Mouse (Mus musculus) hindbrain, embryonic 15.5 days (tissue): ENCODE results near the gene Qtrt2. TPM values are rescaled to one million over a fixed set of nuclear protein-coding genes. Genes with fewer than 3 reads are reported as not detected.

Experiments
- ATAC-seq: fragments of 200-750 bp; cut with Nextera tagmentation; 2 replicates; pipeline ENCODE4 v1.8.0; 2017; ENCODE audit warnings: low read depth, moderate number of reproducible peaks, moderate TSS enrichment; ENCODE audit not compliant: low FRiP score
- H3K27ac ChIP-seq: fragments of 300-500 bp; sonication (generic); replicated peaks from 2 replicates; pipeline ENCODE4 v1.5.1; 2015; ENCODE audit warnings: mild to moderate bottlenecking, inconsistent platforms
- H3K27me3 ChIP-seq: fragments of 300-500 bp; sonication (generic); 2 replicates; pipeline ENCODE4 v1.6.1; 2015; ENCODE audit warnings: control low read depth, inconsistent platforms
- H3K36me3 ChIP-seq: fragments of 300-500 bp; sonication (generic); 2 replicates; pipeline ENCODE4 v1.6.1; 2015; ENCODE audit warnings: control low read depth, inconsistent platforms
- H3K4me1 ChIP-seq: fragments of 300-500 bp; sonication (generic); replicated peaks from 2 replicates; pipeline ENCODE4 v1.6.1; 2015; ENCODE audit warnings: control low read depth, inconsistent platforms
- H3K4me2 ChIP-seq: fragments of 300-500 bp; sonication (generic); 2 replicates; pipeline ENCODE4 v1.6.1; 2015; ENCODE audit warnings: moderate library complexity, mild to moderate bottlenecking, inconsistent platforms
- H3K4me3 ChIP-seq: fragments of 300-500 bp; sonication (generic); 2 replicates; pipeline ENCODE4 v1.5.1; 2015; ENCODE audit warnings: mild to moderate bottlenecking, inconsistent platforms
- H3K9ac ChIP-seq: fragments of 300-500 bp; sonication (generic); 2 replicates; pipeline ENCODE4 v1.6.1; 2015; ENCODE audit warnings: inconsistent platforms
- H3K9me3 ChIP-seq: fragments of 300-500 bp; sonication (generic); 2 replicates; pipeline ENCODE4 v1.6.1; 2016; ENCODE audit warnings: control low read depth, inconsistent platforms
- WGBS: fragments of 180-500 bp; shearing (Covaris S2); methylation state at CpG from one replicate; pipeline ENCODE4 v1.1.7; 2015; 5-methylcytosine and 5-hydroxymethylcytosine counted together
- polyA plus RNA-seq: library from polyadenylated mRNA; unstranded; fragments of >200 nt; fragmentation: Nextera tagmentation; extraction: Ambion mirVana; gene quantifications from 2 replicates; pipeline ENCODE4 v1.2.1, GENCODE M21; 2015

Qtrt2 gene
- polyA plus RNA-seq, 1 experiment from 2014 or later: 16.6 TPM

- no peaks in the 10 kb centered on the region for H3K36me3 ChIP-seq
- H3K27me3 ChIP-seq: no peaks in the 10 kb centered on the region
- no peak overlapping the region for H3K9ac ChIP-seq
- no peak overlapping the region for H3K4me3 ChIP-seq
- no peak for ATAC-seq
- no peak overlapping the region for H3K4me2 ChIP-seq
- H3K4me1 ChIP-seq: no peaks in the 10 kb centered on the region
- H3K27ac ChIP-seq: no peak overlapping the region
- no peaks in the 10 kb centered on the region for H3K9me3 ChIP-seq
- 86% methylated on average over 4 of the region's 4 CpGs for WGBS
Measured at GRCm38 (mm10) chr16:43951591-43951990, 25.0 kb upstream of the Qtrt2 start.

DNA sequence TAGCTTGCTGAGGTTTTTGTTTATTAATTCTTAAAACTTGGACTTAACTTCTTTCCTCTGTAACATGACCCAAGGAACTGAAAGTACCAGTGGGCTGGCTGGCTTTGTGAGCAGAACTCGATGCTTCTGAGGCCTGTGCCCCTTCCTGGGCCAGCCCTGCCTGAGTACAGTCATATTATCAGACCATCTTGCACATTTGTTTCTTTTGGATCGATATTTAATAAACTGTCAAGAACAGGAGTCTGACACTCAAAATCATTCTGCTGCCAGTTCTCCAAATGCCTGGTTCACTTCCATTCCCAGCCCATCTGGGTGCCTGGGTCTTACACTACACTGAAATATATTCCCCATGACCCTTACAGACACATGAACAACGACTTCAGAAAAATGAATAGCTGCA, 19.3 kb upstream of the Qtrt2 start:
- Histone ChIP-seq H3K4me2 (no peak overlapping the region), H3K9ac (no peak overlapping the region), H3K36me3 (no peaks in the 10 kb centered on the region), H3K27ac (no peak overlapping the region), H3K4me3 (no peak overlapping the region), H3K27me3 (no peaks in the 10 kb centered on the region), H3K4me1 (no peaks in the 10 kb centered on the region), H3K9me3 (no peaks in the 10 kb centered on the region)
- no peak for ATAC-seq
- WGBS: 72% methylated on average over 3 of the region's 3 CpGs

DNA sequence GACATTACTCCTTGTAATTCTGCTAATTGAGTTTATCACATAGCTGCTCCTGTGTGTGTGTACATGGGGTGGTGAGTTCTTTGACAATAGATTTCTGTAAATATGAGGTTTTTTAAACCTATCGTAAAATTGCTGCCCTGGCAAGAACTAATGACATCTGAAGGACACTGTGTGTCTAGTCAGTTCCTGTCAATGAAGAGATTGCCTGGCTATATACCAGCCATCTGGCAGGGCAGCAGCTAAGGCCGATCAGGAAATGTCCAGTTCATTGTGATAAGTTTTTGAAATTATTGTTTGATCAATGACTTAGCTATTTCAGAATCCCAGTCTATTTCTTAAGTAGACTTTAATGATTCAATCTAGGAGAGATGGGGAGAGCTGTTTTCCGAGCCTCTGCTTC, 18.7 kb upstream of the Qtrt2 start:
- ATAC-seq: no peak
- Histone ChIP-seq H3K36me3 (no peaks in the 10 kb centered on the region), H3K4me2 (no peak overlapping the region), H3K27ac (no peak overlapping the region), H3K9me3 (no peaks in the 10 kb centered on the region), H3K4me3 (no peak overlapping the region), H3K9ac (no peak overlapping the region), H3K27me3 (no peaks in the 10 kb centered on the region), H3K4me1 (no peaks in the 10 kb centered on the region)
- WGBS: 89% methylated on average over 3 of the region's 3 CpGs

- Histone ChIP-seq H3K9ac (no peak overlapping the region), H3K4me2 (no peak overlapping the region), H3K27ac (no peak overlapping the region), H3K9me3 (no peaks in the 10 kb centered on the region), H3K4me1 (no peaks in the 10 kb centered on the region), H3K36me3 (no peaks in the 10 kb centered on the region), H3K27me3 (no peaks in the 10 kb centered on the region), H3K4me3 (no peak overlapping the region)
- no peak for ATAC-seq
- WGBS: 91% methylated on average over 4 of the region's 4 CpGs
Measured at GRCm38 (mm10) chr16:43940846-43941245, 14.2 kb upstream of the Qtrt2 start.

- 75% methylated on average over 3 of the region's 3 CpGs for WGBS
- no peak overlapping the region for H3K4me3 ChIP-seq
- H3K9me3 ChIP-seq: no peaks in the 10 kb centered on the region
- H3K27me3 ChIP-seq: no peaks in the 10 kb centered on the region
- 0 out of 2 replicates have a peak, but pooled peaks cover 3% of the 10 kb centered on the region for H3K4me1 ChIP-seq
- no peak overlapping the region for H3K4me2 ChIP-seq
- H3K27ac ChIP-seq: no peak overlapping the region
- H3K36me3 ChIP-seq: no peaks in the 10 kb centered on the region
- H3K9ac ChIP-seq: no peak overlapping the region
- ATAC-seq: no peak
Measured at GRCm38 (mm10) chr16:43935892-43936291, 9.3 kb upstream of the Qtrt2 start.

DNA sequence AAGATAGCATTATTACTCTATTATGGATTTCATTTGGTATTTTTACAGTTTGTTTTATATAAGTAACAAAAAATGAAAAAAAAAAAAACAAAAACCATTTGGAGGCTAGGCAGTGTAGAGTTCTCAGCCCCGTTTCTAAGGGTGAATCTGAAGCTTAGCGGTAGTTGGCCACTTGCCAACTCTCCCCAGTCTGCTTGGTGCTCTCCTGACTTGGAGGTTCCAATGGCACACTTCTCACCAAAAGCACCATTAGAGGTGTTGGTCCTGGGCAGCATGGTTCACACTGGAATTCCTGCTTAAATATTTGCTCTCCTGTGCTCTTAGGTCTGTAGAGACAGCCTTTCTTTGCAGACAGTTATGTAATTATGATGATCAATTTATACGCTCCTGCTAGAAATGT, 8.8 kb upstream of the Qtrt2 start:
- Histone ChIP-seq H3K36me3 (no peaks in the 10 kb centered on the region), H3K9ac (no peak overlapping the region), H3K4me2 (no peak overlapping the region), H3K9me3 (no peaks in the 10 kb centered on the region), H3K27ac (no peak overlapping the region), H3K4me1 (0 out of 2 replicates have a peak, but pooled peaks cover 3% of the 10 kb centered on the region), H3K27me3 (no peaks in the 10 kb centered on the region), H3K4me3 (no peak overlapping the region)
- no peak for ATAC-seq
- 63% methylated on average over 3 of the region's 3 CpGs for WGBS

GRCm38 (mm10) chr16:43934856-43935255, 8.2 kb upstream of the Qtrt2 start:
- no peak for ATAC-seq
- no peak overlapping the region for H3K9ac ChIP-seq
- WGBS: 76% methylated on average over 8 of the region's 8 CpGs
- no peak overlapping the region for H3K27ac ChIP-seq
- no peaks in the 10 kb centered on the region for H3K27me3 ChIP-seq
- no peaks in the 10 kb centered on the region for H3K9me3 ChIP-seq
- H3K4me1 ChIP-seq: 0 out of 2 replicates have a peak, but pooled peaks cover 3% of the 10 kb centered on the region
- no peaks in the 10 kb centered on the region for H3K36me3 ChIP-seq
- no peak overlapping the region for H3K4me2 ChIP-seq
- no peak overlapping the region for H3K4me3 ChIP-seq

GRCm38 (mm10) chr16:43933041-43933440, 6.4 kb upstream of the Qtrt2 start:
- H3K4me2 ChIP-seq: no peak overlapping the region
- no peaks in the 10 kb centered on the region for H3K9me3 ChIP-seq
- no peak overlapping the region for H3K9ac ChIP-seq
- no peak overlapping the region for H3K27ac ChIP-seq
- WGBS: 90% methylated on average over 6 of the region's 6 CpGs
- no peaks in the 10 kb centered on the region for H3K27me3 ChIP-seq
- H3K36me3 ChIP-seq: no peaks in the 10 kb centered on the region
- H3K4me1 ChIP-seq: 0 out of 2 replicates have a peak, but pooled peaks cover 3% of the 10 kb centered on the region
- ATAC-seq: no peak
- no peak overlapping the region for H3K4me3 ChIP-seq

DNA sequence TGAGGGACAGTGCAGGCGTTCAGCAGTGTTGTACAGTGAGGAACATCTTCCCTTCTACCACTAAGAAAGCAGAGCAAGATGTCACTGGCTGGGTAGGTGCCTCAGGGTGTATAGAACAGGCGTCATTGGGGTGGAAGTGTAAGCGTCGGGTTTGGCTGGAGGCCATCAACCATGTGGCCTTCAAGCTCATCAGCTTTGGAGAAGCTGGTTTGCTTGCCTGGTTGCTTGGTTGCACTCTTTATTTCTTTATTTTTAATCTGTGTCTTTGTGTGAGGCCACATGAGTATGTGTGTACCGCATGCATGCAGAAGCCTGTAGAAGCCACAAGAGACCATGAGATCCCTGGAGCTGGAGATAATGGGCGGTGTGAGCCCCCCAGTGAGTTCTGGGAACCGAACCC, 5.7 kb upstream of the Qtrt2 start:
- H3K4me1 ChIP-seq: 0 out of 2 replicates have a peak, but pooled peaks cover 3% of the 10 kb centered on the region
- no peak overlapping the region for H3K4me2 ChIP-seq
- H3K36me3 ChIP-seq: no peaks in the 10 kb centered on the region
- H3K4me3 ChIP-seq: no peak overlapping the region
- H3K9me3 ChIP-seq: no peaks in the 10 kb centered on the region
- WGBS: 85% methylated on average over 7 of the region's 7 CpGs
- no peak overlapping the region for H3K9ac ChIP-seq
- H3K27ac ChIP-seq: no peak overlapping the region
- no peaks in the 10 kb centered on the region for H3K27me3 ChIP-seq
- ATAC-seq: no peak

DNA sequence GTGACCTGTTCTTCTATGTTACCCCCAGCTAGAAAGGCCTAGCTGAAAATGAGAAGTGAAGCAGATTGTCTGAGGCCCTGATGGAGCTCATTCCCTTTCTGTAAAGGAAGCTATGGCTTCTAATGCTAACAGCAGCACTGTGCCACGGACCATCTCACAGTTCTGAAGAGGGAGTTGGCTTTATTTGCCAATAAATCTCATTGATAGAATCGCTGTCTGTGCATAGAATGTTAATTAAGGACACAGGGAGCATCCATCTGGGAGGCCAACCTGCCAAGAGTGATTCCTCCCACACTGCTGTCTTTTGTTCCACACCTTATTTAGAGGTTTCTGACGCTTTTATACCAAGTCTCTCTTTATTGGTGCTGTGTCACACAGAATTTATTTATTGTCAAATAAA, 4.9 kb upstream of the Qtrt2 start:
- H3K4me3 ChIP-seq: no peak overlapping the region
- H3K9ac ChIP-seq: no peak overlapping the region
- no peaks in the 10 kb centered on the region for H3K27me3 ChIP-seq
- no peak overlapping the region for H3K4me2 ChIP-seq
- H3K36me3 ChIP-seq: no peaks in the 10 kb centered on the region
- 0 out of 2 replicates have a peak, but pooled peaks cover 3% of the 10 kb centered on the region for H3K4me1 ChIP-seq
- H3K9me3 ChIP-seq: no peaks in the 10 kb centered on the region
- WGBS: 44% methylated on average over 3 of the region's 3 CpGs
- no peak overlapping the region for H3K27ac ChIP-seq
- ATAC-seq: no peak

DNA sequence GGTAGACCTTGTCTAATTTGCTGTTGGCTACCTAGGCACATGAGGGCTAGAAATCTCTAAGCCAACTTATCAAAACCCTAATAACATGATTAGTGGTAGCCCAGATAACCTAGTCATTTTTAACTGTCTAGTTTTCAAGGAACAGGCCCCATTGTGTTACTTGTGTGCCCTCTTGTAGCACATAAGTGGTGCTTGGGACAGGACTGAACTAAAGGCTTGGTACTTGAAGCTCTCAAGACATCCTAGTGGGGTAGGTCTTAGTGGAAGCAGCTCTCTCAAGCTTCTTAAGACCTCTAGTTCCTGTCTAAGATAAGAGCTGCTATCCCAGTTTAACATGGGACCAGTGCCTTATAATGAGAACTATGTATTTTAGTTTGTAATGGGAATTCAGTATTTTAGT, 4.0 kb upstream of the Qtrt2 start:
- no peaks in the 10 kb centered on the region for H3K27me3 ChIP-seq
- no peak overlapping the region for H3K9ac ChIP-seq
- 0 out of 2 replicates have a peak, but pooled peaks cover 3% of the 10 kb centered on the region for H3K4me1 ChIP-seq
- no peaks in the 10 kb centered on the region for H3K9me3 ChIP-seq
- no peaks in the 10 kb centered on the region for H3K36me3 ChIP-seq
- ATAC-seq: no peak
- H3K4me2 ChIP-seq: no peak overlapping the region
- H3K27ac ChIP-seq: no peak overlapping the region
- no peak overlapping the region for H3K4me3 ChIP-seq

- Histone ChIP-seq H3K27ac (no peak overlapping the region), H3K4me1 (no peaks in the 10 kb centered on the region), H3K27me3 (no peaks in the 10 kb centered on the region), H3K9me3 (no peaks in the 10 kb centered on the region), H3K36me3 (no peaks in the 10 kb centered on the region), H3K4me2 (no peak overlapping the region), H3K4me3 (no peak overlapping the region), H3K9ac (no peak overlapping the region)
- no peak for ATAC-seq
- WGBS: 94% methylated on average over 1 of the region's 1 CpGs
Measured at GRCm38 (mm10) chr16:43925846-43926245, 763 bp downstream of the Qtrt2 start.

- Histone ChIP-seq H3K4me3 (no peak overlapping the region), H3K9me3 (no peaks in the 10 kb centered on the region), H3K27ac (no peak overlapping the region), H3K4me2 (no peak overlapping the region), H3K27me3 (no peaks in the 10 kb centered on the region), H3K4me1 (no peaks in the 10 kb centered on the region), H3K36me3 (no peaks in the 10 kb centered on the region), H3K9ac (no peak overlapping the region)
- WGBS: 51% methylated on average over 6 of the region's 6 CpGs
- ATAC-seq: peak; percentile 38; the same call in 1 of the 2 replicates
Measured at GRCm38 (mm10) chr16:43925001-43925558, 1.5 kb downstream of the Qtrt2 start.
